Mouse (Mus musculus): ENCODE measurements around the gene Pcf11.
A peak's percentile ranks its signal among the peaks of the same experiment; 100 is the strongest.

Pcf11 gene

DNA sequence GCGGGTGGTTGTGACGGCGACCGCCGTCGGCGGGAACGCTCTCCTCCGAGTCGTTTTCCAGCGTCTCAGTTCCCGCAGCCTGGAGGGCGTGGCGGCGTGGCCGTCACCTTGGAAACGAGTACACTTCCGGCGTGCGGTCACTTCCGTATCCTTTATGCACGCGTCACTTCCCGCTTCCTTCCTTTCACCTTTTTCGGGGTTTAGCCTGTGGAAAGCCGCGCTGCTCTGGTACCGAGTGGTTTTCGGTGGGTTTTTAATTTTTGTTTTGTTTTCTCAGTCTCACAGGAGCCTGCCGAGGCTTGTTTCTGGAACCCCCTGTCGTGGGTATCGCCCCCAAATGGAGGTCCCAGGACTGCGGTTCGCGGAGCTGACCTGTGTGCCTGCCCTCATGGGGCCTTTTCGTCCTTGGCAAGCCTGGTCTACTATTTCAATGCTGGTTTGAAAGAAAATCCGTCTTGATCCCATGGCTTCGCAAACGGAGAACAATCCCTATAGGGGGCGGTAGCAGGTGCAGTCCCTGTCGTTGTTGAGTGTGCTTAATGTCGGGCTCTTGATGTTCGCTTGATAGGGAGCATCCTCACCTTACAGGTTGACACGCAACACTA is 32.6 kb downstream of the Pcf11 start, which contains the start of gene Ankrd42:
Ankrd42 (minus strand) TSS at position 122 of the 605 bp plus-strand sequence.
- DNase-seq (ENCODE audit: low read depth, low spot score): peak; percentile 94

DNA sequence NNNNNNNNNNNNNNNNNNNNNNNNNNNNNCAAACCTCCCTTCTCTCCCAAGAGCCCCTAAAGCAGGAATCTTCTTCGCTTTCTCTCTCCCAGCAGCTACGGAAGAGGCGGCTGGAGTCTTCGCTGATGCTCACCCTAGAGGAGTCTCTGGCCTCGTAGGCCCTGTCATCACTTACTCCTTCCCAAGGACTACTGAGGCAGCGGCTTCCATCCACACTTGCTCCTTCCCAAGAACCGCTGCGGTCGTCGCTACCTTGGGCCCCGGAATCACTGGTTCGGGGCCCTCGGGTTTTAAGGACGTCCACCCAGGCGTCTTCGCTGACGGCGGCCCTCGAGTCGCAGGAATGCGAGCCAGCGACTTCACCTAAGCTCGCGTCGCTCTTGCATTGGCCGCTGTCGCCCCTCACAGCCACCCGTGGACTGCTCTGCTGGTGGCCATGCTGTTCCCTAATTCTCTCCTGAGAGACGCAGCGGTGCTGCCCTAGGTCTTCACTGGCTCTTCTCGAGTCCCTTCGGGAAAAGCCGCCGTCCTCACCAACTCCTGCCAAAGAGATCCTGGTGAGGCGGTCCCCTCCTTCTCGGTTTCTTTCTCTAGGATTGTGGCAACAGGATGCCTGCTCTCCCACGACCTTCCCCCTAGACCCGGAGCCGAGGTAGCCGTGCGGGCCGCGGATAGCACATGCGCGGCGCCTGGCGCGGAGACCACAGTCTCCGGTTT is 33.3 kb downstream of the Pcf11 start:
- DNase-seq (ENCODE audit: low read depth, low spot score): no peak

DNA sequence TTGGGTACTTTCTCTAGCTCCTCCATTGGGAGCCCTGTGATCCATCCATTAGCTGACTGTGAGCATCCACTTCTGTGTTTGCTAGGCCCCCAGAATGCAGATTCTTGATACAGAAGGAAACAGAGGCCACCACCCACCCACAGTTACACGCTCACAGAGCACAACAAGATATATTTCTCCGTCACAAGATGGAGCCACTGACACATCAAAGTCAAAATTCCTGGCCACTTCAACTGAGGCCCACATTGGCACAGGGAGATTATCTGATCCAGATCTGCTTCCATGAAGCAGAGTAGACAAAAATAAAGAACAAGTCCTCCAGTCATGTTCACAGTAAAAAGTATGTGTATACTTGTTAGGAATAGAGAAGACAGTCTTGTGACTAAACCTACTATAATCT is 39.6 kb downstream of the Pcf11 start:
- DNase-seq (ENCODE audit: low read depth, low spot score): no peak

- peak; percentile 24 for DNase-seq (ENCODE audit: low read depth, low spot score)
These were observed 45.2 kb downstream of the Pcf11 start for GRCm38 (mm10) chr7:92624488-92624887.

- DNase-seq (ENCODE audit: low read depth, low spot score): no peak
These were observed 58.9 kb downstream of the Pcf11 start for GRCm38 (mm10) chr7:92610830-92611229.

GRCm38 (mm10) chr7:92604961-92605360 is 64.8 kb downstream of the Pcf11 start:
- DNase-seq (ENCODE audit: low read depth, low spot score): no peak

Measured in CD4-positive helper T cell, adult 2 months (primary cell).